Mouse (Mus musculus) right cerebral cortex, postnatal 36 days (tissue): ENCODE data around the gene Tsc22d1.

Experiments
- DNase-seq, 2 experiments: peaks; one replicate each; pipeline ENCODE4 v3.0.0; 2022; ENCODE audit warnings: low spot score in 2 of 2, mixed read lengths in 1 of 2

Gene Tsc22d1

DNA sequence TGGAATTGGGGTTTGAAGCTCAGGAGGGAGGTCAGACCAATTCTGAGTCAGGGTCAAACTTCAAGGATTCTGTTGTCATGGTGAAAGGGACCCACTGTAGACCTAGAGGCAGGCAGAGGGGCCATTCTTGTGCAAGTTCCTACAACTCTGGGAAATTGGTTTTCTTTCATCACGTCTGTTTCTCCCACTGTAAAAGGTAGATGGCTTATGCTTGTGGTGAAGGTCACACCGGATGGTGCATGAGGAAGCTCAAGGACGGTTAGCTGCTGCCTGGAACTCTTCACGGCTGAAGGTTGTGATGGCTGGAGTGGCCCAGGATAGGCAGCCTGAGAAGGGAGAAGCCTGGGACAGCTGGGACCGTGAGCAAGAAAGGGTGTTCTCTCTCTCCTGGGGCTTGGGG is 103.5 kb downstream of the Tsc22d1 start:
- DNase-seq: no peak

GRCm38 (mm10) chr14:76520606-76521005 is 105.8 kb downstream of the Tsc22d1 start:
- no peak for DNase-seq

GRCm38 (mm10) chr14:76521308-76521707 is 106.5 kb downstream of the Tsc22d1 start:
- no peak for DNase-seq

DNA sequence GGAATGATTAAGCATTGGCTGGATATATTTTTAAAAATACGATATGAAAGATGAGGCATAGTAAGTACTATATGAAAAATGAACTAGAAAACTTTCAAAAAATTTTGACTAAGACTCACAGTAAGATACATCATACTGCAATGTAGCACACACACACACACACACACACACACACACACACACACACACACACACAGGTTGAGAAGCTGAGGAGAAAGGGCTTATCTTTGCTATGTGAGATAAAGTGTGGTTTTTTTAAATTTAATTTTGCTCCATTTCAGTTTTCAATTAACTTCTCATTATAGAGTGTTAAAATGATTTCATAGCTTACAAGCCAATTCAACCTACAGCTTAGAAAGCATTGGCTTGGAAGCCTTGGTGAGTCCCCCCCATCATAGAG is 108.6 kb downstream of the Tsc22d1 start:
- DNase-seq: no peak

DNA sequence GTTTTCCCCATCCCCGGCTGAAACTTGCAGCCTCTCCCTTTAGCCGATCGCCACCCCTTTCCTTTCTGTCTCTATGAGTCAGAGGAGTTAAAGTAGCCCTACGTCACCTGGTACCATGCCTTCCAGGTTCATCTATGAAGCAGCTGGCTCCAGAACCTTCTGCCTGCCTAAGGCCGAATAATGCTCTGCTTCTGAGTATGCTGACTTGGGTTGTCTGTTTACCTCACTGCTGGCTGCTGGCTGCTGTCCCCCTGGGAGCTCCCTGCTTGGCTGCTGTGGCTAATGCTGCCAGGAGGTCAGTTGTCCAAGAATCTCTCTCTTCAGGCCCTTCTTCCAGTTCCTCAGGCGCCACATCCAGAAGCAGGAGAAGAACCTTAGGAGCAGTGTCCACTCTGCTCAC is 111.7 kb downstream of the Tsc22d1 start:
- no peak for DNase-seq

DNA sequence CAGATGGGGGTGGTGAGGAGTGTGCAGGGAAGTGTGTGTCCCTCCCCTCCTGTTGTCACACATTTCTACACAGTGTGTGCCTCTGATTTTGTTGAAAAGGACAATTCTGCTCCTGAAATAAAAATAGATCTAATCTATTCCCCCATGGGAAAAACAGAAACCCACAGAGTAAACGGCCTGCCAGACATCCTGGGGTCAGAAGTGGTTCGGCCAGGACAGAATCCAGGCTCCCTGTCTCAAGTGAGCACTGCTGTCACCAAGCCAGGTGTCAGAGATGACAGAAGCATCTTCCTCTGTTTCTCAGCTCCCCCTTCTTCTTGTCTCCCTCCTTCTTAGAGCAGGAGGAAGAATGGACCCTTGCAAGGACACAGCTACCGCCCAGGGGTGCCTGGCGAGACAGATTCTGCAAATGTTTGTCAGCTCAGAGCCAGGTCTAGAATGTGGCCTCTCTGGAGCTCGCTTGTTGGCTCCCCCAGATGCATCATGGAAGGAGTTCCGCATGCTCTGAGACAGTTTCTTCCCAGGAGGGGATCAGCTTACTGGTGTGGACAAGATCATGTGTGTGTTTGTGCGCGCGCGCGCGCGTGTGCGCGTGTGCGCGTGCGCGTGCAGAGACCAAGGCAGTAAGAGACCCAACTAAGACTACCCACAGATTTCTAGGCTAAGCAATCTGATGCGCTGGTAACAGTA is 112.4 kb downstream of the Tsc22d1 start:
- no peak for DNase-seq

- no peak for DNase-seq
Observed at GRCm38 (mm10) chr14:76527758-76528313, 113.1 kb downstream of the Tsc22d1 start.

GRCm38 (mm10) chr14:76528641-76529040 is 113.9 kb downstream of the Tsc22d1 start:
- no peak for DNase-seq

DNA sequence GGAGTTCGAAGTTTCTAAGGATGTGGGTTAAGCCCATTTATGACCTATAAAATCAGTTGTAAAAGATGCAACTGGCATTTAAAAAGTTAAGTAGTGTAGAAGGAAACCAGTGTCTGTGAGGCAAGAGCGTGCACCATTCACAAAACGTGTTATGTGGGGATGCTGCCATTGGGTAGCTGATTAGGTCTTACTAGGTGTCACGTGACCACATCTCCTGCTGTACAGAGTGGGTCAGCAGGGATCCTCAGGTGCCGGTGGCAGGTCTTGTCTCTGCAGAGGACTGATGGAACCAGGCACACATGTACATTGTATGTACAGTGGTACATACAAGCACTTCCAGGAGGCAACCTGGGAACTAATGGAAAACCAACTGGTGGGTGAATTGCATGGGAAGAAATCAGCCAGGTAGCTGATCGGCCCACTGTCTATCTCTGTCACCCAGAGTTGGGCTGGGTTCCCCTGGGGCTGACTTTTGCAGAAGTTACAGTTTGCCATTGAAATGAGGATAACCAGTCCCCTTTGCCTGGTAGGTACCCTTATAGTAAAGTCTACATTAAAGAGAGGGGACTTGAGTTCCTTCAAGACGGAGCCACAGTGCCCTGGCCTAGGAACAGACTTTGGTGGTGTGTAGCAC is 116.4 kb downstream of the Tsc22d1 start:
- no peak for DNase-seq

GRCm38 (mm10) chr14:76532257-76533169 is 117.8 kb downstream of the Tsc22d1 start:
- DNase-seq: no peak

DNA sequence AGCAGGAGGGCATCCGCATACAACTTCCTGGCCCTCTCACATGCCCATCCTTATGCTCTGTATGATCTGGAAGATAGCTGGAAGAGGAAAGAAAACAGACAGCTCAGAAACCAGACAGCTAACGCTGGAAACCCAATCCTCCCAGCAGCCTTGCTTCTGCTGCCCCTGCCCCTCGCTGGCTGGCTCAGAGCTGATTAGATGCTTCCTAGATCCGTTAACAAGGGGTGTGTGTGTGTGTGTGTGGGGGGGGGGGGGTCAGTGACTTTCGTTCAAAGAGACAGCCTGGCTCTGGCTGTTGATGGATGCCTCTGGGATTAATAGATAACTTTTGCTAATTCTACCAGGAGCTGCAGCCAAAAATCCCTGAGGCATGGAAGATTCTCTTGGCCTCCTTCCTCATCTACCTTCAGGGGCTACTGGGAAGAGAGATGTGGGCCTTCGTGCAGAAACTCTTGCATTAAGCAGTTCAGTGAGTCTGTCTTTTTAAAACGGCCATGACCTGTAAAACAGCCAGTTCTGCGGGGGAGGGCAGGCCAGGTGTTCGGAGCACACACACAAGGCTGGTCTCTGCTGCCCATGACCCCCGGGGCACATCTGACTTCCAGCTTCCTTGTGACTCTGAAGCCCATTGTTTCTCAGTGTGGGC is 118.5 kb downstream of the Tsc22d1 start:
- DNase-seq: no peak

GRCm38 (mm10) chr14:76535096-76535495 is 120.3 kb downstream of the Tsc22d1 start:
- no peak for DNase-seq

GRCm38 (mm10) chr14:76536921-76537320 is 122.2 kb downstream of the Tsc22d1 start:
- DNase-seq: no peak

DNA sequence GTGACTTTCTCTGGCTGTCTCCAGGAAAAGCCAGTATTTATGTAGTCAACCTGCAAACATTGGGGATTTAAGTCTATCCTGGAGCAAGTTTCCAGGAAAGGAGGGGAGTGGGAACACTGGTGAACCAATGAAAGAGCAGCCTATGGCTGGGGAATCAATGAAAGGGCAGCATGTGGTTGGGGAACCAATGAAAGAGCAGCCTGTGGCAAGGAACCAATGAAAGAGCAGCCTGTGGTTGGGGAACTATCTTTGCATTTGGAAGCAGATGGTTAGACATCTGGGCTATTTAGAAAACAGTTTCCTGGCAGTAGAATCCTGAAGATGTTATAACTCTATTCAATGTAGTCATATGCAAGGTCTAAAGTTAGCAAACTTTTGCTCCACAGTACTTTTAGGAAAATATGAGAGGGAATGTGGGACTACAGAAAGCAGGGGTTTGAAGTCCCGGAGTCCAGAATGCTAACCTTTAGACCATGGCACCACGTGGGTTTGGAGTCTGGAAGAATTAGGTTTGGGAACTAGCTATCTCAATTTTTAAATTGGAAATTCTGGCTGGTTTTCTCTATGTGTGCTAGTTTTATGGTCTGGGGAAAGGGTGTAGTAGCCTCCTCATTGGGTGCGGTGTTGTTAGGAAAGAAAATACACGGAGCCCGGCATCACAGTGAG is 125.4 kb downstream of the Tsc22d1 start:
- no peak for DNase-seq

- DNase-seq: no peak
Observed at GRCm38 (mm10) chr14:76541341-76541740, 126.6 kb downstream of the Tsc22d1 start.

- DNase-seq: no peak
Observed at GRCm38 (mm10) chr14:76544136-76544535, 129.4 kb downstream of the Tsc22d1 start.

GRCm38 (mm10) chr14:76555263-76556030 is 140.7 kb downstream of the Tsc22d1 start:
- DNase-seq: no peak

- peak; percentile 43 to 58 for DNase-seq
Observed at GRCm38 (mm10) chr14:76556031-76556851, 141.5 kb downstream of the Tsc22d1 start.

DNA sequence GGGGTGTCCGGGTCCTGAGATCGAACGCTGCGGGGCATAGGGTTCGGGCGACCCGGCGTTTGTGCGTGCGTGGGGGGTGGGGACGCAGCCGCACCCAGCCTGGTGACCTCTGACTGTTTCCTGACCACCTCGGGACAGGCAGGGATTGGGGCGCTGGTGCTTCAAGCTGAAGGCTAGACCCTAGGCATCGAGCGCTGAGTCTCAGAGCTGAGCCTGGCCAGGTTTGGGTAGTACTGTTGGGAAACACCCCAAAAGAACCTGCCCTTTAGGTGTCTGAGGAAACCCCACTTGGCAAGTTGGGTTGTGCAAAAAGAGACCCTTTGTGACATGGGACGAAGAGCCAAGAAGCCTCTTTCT is 142.1 kb downstream of the Tsc22d1 start, which contains the start of gene Serp2:
Gene Serp2, minus strand, starts transcription at position 38 of the 357 bp plus-strand sequence.
- DNase-seq: no peak
